Mouse (Mus musculus) gastrocnemius, adult 2 months (tissue): ENCODE measurements at regions not wholly inside any gene's neighbourhood (a gene's known extent, or its start where the extent isn't known, plus 50 kb on each side); places are given as distances from the start of the nearest gene placed in this dataset.
"Not testable (repeated sequence)": the region's sequence is repeated elsewhere in the genome, so short reads cannot be mapped to it uniquely, and the experiment has no call there.

Source experiments
- DNase-seq: peaks from one replicate; pipeline ENCODE4 v3.0.0; 2022
- H3K27ac ChIP-seq: fragments of 200-600 bp; 2 replicates; pipeline ENCODE4 v1.8.1; 2022; ENCODE audit warnings: mild to moderate bottlenecking
- H3K4me3 ChIP-seq: fragments of 200-600 bp; 2 replicates; pipeline ENCODE4 v1.8.1; 2022; ENCODE audit warnings: mild to moderate bottlenecking, moderate library complexity
- CTCF ChIP-seq: fragments of 200-600 bp; IDR thresholded peaks from 2 replicates; pipeline ENCODE4 v1.8.1; 2022; ENCODE audit warnings: antibody characterized with exemption, mild to moderate bottlenecking, moderate library complexity
- intact Hi-C: fragments of 180-260 bp; cut with DNase I; formaldehyde crosslinking; loops from one replicate; pipeline ENCODE4 v1.15.1; 2025

GRCm38 (mm10) chr17:82457972-82458371 is 719.8 kb upstream of the Slc8a1 start:
- no peak overlapping the region for H3K27ac ChIP-seq

GRCm38 (mm10) chr17:82453847-82454246 is 715.7 kb upstream of the Slc8a1 start:
- intact Hi-C loops: no loop called here
- TF ChIP-seq CTCF: no peak
- no peak for DNase-seq
- Histone ChIP-seq H3K27ac (no peak overlapping the region), H3K4me3 (no peak overlapping the region)

More at GRCm38 (mm10) chr17:82457972-82458371, 719.8 kb upstream of the Slc8a1 start:
- H3K4me3 ChIP-seq: no peak overlapping the region
- no peak for TF ChIP-seq CTCF
- no peak for DNase-seq
- intact Hi-C loops: no loop called here

- H3K27ac ChIP-seq: no peak overlapping the region
- TF ChIP-seq CTCF: no peak
- no peak for DNase-seq
- no peak overlapping the region for H3K4me3 ChIP-seq
- intact Hi-C loops: no loop called here
Observed at GRCm38 (mm10) chr17:82439105-82439504, 700.9 kb upstream of the Slc8a1 start.

GRCm38 (mm10) chr17:82437206-82437605 is 699.0 kb upstream of the Slc8a1 start:
- no peak for DNase-seq
- intact Hi-C loops: no loop called here
- no peak overlapping the region for H3K4me3 ChIP-seq
- no peak overlapping the region for H3K27ac ChIP-seq
- TF ChIP-seq CTCF: no peak

- DNase-seq: no peak
- Histone ChIP-seq H3K27ac (no peak overlapping the region), H3K4me3 (no peak overlapping the region)
- no peak for TF ChIP-seq CTCF
- intact Hi-C loops: no loop called here
Observed at GRCm38 (mm10) chr17:82432678-82433077, 694.5 kb upstream of the Slc8a1 start.

GRCm38 (mm10) chr17:82408296-82408695 is 670.1 kb upstream of the Slc8a1 start:
- no peak for TF ChIP-seq CTCF
- intact Hi-C loops: no loop called here
- H3K27ac ChIP-seq: no peak overlapping the region
- H3K4me3 ChIP-seq: no peak overlapping the region
- DNase-seq: no peak

GRCm38 (mm10) chr17:82399328-82399727 is 661.2 kb upstream of the Slc8a1 start:
- intact Hi-C loops: no loop called here
- DNase-seq: no peak
- H3K27ac ChIP-seq: no peak overlapping the region
- H3K4me3 ChIP-seq: no peak overlapping the region
- no peak for TF ChIP-seq CTCF

- intact Hi-C loops, H3K4me3 ChIP-seq, H3K27ac ChIP-seq, DNase-seq: not testable (repeated sequence)
Observed at GRCm38 (mm10) chr17:82379371-82379770, 641.2 kb upstream of the Slc8a1 start.

GRCm38 (mm10) chr17:82378248-82378820 is 640.2 kb upstream of the Slc8a1 start:
- intact Hi-C loops: no loop called here
- DNase-seq: no peak
- no peak for TF ChIP-seq CTCF
- H3K27ac ChIP-seq: no peak overlapping the region
- H3K4me3 ChIP-seq: no peak overlapping the region

- H3K4me3 ChIP-seq: no peak overlapping the region
- TF ChIP-seq CTCF: no peak
- DNase-seq: no peak
- no peak overlapping the region for H3K27ac ChIP-seq
- intact Hi-C loops: no loop called here
Observed at GRCm38 (mm10) chr17:82377176-82377592, 639.0 kb upstream of the Slc8a1 start.

- DNase-seq: no peak
- TF ChIP-seq CTCF: no peak
- H3K27ac ChIP-seq: no peak overlapping the region
- H3K4me3 ChIP-seq: no peak overlapping the region
- intact Hi-C loops: no loop called here
Observed at GRCm38 (mm10) chr17:82367876-82368275, 629.7 kb upstream of the Slc8a1 start.

GRCm38 (mm10) chr17:82366001-82366400 is 627.8 kb upstream of the Slc8a1 start:
- no peak for DNase-seq
- Histone ChIP-seq H3K4me3 (no peak overlapping the region), H3K27ac (no peak overlapping the region)
- no peak for TF ChIP-seq CTCF
- intact Hi-C loops: no loop called here

- TF ChIP-seq CTCF: no peak
- Histone ChIP-seq H3K4me3 (no peak overlapping the region), H3K27ac (no peak overlapping the region)
- DNase-seq: no peak
- intact Hi-C loops: no loop called here
Observed at GRCm38 (mm10) chr17:82348636-82349035, 610.5 kb upstream of the Slc8a1 start.

- intact Hi-C loops: no loop called here
- no peak for DNase-seq
- no peak for TF ChIP-seq CTCF
- no peak overlapping the region for H3K27ac ChIP-seq
- no peak overlapping the region for H3K4me3 ChIP-seq
Observed at GRCm38 (mm10) chr17:82331429-82331828, 593.3 kb upstream of the Slc8a1 start.

GRCm38 (mm10) chr17:82312191-82312590 is 574.0 kb upstream of the Slc8a1 start:
- DNase-seq: no peak
- Histone ChIP-seq H3K27ac (no peak overlapping the region), H3K4me3 (no peak overlapping the region)
- intact Hi-C loops: no loop called here
- TF ChIP-seq CTCF: no peak
